Mouse (Mus musculus): ENCODE measurements around the gene Gm4131.

GRCm38 (mm10) chr14:62581768-62582167 lies 15.0 kb upstream of the Gm4131 start:
- TF ChIP-seq POLR2A (IDR thresholded peaks at IDR 0.05; ENCODE audit: control insufficient read depth, extremely low read depth, insufficient read depth, low read length, poor library complexity): no peak
- TF ChIP-seq CTCF (IDR thresholded peaks at IDR 0.05; ENCODE audit: borderline replicate concordance, control insufficient read depth, extremely low read depth, insufficient read depth, low read length, poor library complexity): no peak
